Mouse (Mus musculus) activated CD4-positive, CD25-positive, alpha-beta regulatory T cell (primary cell): Measurements from ENCODE around the gene Slc26a11. TPM values are rescaled to one million over a fixed set of nuclear protein-coding genes. Genes with fewer than 3 reads are reported as not detected.

Experiments
- polyA plus RNA-seq, 2 experiments: library from polyadenylated mRNA; unstranded; fragments of 100-300 nt; shearing (Covaris generic); gene quantifications; one replicate each; pipeline ENCODE4 v1.2.1; 2017

The Slc26a11 gene
- 10 to 100 TPM; 12.9 to 22.0 TPM for polyA plus RNA-seq

GRCm38 (mm10) chr11:119355443-119356385, at the start of gene Slc26a11, which contains the start of gene Sgsh:
Slc26a11 (plus strand) TSS chr11:119355557.
Sgsh (minus strand) TSS chr11:119355536.

GRCm38 (mm10) chr11:119307658-119307867, 47.8 kb upstream of the Slc26a11 start, which contains the start of gene Card14:
Card14 (plus strand) TSS chr11:119307768.

GRCm38 (mm10) chr11:119392800-119393482, 37.6 kb downstream of the Slc26a11 start, which contains the start of gene Rnf213:
Rnf213 (plus strand) TSS chr11:119393100.

Other genes with a start within 250 kb of the Slc26a11 start
- gene Tbc1d16, start 127.1 kb upstream of the Slc26a11 start, polyA plus RNA-seq: under 1 TPM; 0.33 to 0.49 TPM
- 1 to 10 TPM; 1.7 to 1.8 TPM for gene Ccdc40, start 127.0 kb upstream of the Slc26a11 start, polyA plus RNA-seq
- 10 to 100 TPM in 1 of 2 experiments, 1 to 10 TPM in 1; 7.3 to 17.3 TPM for gene Gaa, start 87.7 kb upstream of the Slc26a11 start, polyA plus RNA-seq
- gene Eif4a3, start 55.5 kb upstream of the Slc26a11 start, polyA plus RNA-seq: 100 to 1,000 TPM; 263 to 344 TPM
- gene Card14, start 47.8 kb upstream of the Slc26a11 start, polyA plus RNA-seq: under 1 TPM in 1 of 2 experiments, not detected in 1; 0.12 TPM
- gene Sgsh, start within 50 bp of the Slc26a11 start, polyA plus RNA-seq: 10 to 100 TPM; 15.1 to 19.5 TPM
- gene Rnf213, start 37.5 kb downstream of the Slc26a11 start, polyA plus RNA-seq: 10 to 100 TPM; 18.9 to 23.9 TPM
- gene Endov, start 135.8 kb downstream of the Slc26a11 start, polyA plus RNA-seq: 10 to 100 TPM; 24.5 TPM
- not detected for gene Nptx1, start 192.2 kb downstream of the Slc26a11 start, polyA plus RNA-seq
- gene Rptor, start 247.3 kb downstream of the Slc26a11 start, polyA plus RNA-seq: 10 to 100 TPM; 13.5 to 16.6 TPM